Mouse (Mus musculus) brain, embryonic 14.5 days (tissue): ENCODE measurements at regions not wholly inside any gene's neighbourhood (a gene's known extent, or its start where the extent isn't known, plus 50 kb on each side); places are given as distances from the start of the nearest gene placed in this dataset.
A peak's percentile ranks its signal among the peaks of the same experiment; 100 is the strongest.

Experiments used
- DNase-seq: peaks from one replicate; pipeline ENCODE4 v3.0.0-alpha.2; 2011; ENCODE audit warnings: low read depth
- CTCF ChIP-seq: fragments of 200-500 bp; IDR thresholded peaks from 2 replicates; pipeline ENCODE4 v1.5.1; 2012; ENCODE audit warnings: inconsistent platforms, mild to moderate bottlenecking, moderate library complexity, borderline replicate concordance; ENCODE audit not compliant: insufficient read depth, insufficient read length; ENCODE audit errors: extremely low read depth
- POLR2A ChIP-seq: fragments of 200-500 bp; IDR thresholded peaks from 2 replicates; pipeline ENCODE4 v1.6.1; 2012; ENCODE audit warnings: mild to moderate bottlenecking, inconsistent platforms, borderline replicate concordance; ENCODE audit not compliant: poor library complexity, insufficient read depth, insufficient read length, severe bottlenecking; ENCODE audit errors: extremely low read depth

- no peak for DNase-seq
Observed at GRCm38 (mm10) chr16:55492111-55492510, 194.3 kb upstream of the Zpld1 start.

GRCm38 (mm10) chr16:55484391-55484790 lies 186.6 kb upstream of the Zpld1 start:
- no peak for TF ChIP-seq CTCF
- no peak for TF ChIP-seq POLR2A
- no peak for DNase-seq

More at GRCm38 (mm10) chr16:55492111-55492510, 194.3 kb upstream of the Zpld1 start:
- no peak for TF ChIP-seq CTCF
- no peak for TF ChIP-seq POLR2A

- no peak for DNase-seq
- TF ChIP-seq POLR2A (no peak), CTCF (no peak)
Observed at GRCm38 (mm10) chr16:55480745-55481144, 183.0 kb upstream of the Zpld1 start.

GRCm38 (mm10) chr16:55480304-55480703 lies 182.5 kb upstream of the Zpld1 start:
- no peak for TF ChIP-seq CTCF
- no peak for TF ChIP-seq POLR2A
- DNase-seq, result peak; percentile 71

DNA sequence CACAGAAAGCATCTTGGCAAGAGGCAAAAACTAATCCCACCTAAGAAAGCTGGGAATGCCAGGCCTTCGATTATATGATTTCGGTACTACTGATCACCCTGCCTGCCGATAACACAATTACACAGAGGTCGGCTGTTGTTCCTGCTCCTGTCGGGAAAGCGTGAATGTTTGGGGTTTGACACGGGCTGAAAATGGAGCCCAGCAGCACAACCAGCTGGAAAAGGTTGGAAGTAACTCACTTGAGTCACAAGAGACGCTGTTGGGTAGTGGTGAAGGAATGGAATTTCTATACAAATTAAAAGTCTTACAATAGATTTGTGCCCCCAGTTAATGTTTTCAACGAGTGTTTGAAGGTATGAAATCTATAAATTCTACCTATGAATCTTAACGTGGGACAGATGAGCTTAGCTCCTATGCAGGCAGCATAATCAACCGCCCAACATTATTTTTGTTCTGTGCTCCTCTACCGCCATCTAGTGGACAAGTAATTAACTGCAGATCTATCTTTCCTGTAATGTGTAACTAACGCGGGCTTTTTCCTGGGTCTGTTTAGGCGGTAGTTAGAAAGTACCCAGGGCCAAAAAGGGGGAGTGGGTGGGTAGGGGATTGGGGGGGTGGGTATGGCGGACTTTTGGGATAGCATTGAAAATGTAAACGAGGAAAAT lies 178.9 kb upstream of the Zpld1 start:
- TF ChIP-seq CTCF (peak; percentile 71; the same call in 1 of the 2 replicates), POLR2A (no peak)
- DNase-seq, result peak; percentile 88

- TF ChIP-seq CTCF (no peak), POLR2A (no peak)
- DNase-seq, result peak; percentile 25
Observed at GRCm38 (mm10) chr16:55474950-55475525, 177.3 kb upstream of the Zpld1 start.

DNA sequence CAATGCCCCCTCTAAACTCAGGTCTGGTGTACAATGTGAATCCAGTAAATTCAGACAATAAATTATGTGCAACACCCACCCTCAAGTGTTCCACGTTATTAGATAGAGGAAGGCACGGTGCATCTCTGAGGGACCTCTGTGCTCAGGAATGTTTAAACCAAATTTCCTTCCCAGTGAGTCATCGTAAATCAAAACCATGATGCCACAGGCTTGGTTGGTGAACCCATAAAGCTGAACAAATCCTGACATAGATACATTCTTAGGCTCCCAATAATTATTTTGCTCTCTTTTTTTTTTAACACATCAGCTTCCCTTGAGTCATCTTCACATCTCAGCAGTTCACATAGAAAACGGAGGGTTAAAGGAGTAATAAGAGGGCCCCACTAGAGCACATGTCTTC lies 173.6 kb upstream of the Zpld1 start:
- TF ChIP-seq CTCF (no peak), POLR2A (no peak)
- no peak for DNase-seq

DNA sequence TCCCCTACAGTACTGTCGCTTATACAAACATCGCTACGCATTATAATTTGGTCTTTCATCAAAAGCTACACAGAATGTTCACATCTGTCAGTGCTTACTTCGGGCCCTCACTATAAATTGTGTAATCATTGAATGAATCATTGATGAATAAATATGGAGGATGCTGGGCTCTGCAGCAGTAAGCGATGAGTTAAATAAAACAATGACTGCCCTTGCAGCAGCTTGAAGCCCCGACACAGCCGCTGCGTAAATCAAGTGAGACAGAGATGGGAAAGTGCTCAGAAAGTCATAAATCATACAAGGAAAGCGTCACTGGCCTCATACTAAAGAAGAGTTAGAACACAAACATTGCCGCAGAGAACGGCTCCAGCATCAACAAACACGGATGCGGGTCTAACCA lies 172.9 kb upstream of the Zpld1 start:
- no peak for DNase-seq
- no peak for TF ChIP-seq POLR2A
- no peak for TF ChIP-seq CTCF

DNA sequence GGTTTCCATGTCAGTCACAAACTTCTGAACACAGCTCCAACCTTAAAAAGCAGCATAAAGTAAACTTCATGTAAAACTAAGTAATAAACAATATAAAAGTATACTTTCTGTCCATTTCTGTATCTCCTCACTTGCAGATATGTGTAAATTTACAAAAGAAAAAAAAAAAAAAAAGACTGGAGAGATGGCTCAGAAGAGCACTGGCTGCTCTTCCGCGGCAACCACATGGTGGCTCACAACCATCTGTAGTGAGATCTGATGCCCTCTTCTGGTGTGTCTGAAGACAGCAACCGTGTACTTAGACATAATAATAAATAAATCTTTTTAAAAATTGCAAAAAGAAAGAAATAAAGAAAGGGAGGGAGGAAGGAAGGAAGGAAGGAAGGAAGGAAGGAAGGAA lies 171.9 kb upstream of the Zpld1 start:
- TF ChIP-seq CTCF (0 out of 2 replicates have a peak, but pooled peaks have one; percentile 4), POLR2A (no peak)
- no peak for DNase-seq

DNA sequence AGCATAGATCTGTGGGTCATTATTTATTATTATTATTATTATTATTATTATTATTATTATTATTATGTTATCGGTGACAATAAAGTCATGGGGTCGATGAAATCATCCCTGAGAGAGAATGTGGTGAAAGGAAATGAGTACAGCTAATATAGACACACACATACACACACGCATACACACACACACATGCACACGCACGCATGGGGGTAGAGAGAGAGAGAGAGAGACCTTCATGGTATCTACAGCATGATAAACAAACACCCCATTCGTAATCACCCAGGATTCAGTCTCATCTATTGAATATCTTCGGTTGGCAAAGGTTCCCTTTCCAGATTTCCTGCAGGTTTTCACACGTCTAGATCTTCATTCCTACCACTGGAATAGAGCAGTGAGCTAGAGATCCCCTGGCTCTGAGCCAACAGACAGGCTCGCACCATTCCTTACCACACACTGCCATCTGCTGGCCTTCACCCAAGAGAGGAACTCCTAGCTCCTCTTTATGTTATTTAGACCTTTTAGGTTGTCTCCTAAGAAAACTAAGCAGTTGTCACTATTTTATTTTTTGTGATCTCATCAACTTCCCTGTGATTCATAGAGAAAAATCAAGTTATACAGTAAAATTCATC lies 171.2 kb upstream of the Zpld1 start:
- peak; percentile 96 for DNase-seq
- TF ChIP-seq CTCF, result peak; percentile 87
- TF ChIP-seq POLR2A, result no peak

DNA sequence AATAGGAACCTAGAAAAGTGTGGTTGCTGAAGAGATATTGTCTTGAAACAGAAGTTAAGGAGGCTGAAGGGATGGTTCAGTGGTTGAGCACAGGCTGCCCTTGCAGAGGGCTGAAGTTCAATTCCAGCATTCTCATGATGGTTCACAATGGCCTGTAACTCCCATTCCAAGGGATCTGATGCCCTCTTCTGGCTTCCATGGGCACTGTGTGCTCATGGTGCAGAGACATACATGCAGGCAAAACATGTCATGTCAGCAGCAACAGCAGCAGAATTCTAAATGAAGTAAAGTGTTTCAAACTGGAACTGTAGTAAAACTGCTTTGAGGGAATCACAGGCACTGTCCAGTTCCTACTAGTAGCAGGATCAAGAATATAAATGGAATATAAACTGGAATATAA lies 162.7 kb upstream of the Zpld1 start:
- peak; percentile 68 for DNase-seq
- peak; percentile 62; the same call in 1 of the 2 replicates for TF ChIP-seq CTCF
- no peak for TF ChIP-seq POLR2A
